Mouse (Mus musculus): ENCODE measurements around the gene Slc7a9. TPM values are rescaled to one million over a fixed set of nuclear protein-coding genes. Genes with fewer than 3 reads are reported as not detected.

The Slc7a9 gene
- total RNA-seq, 2 experiments from 2014 or later = not detected

- DNase-seq = no peak
- intact Hi-C loops (cut with DNase I) = loop anchor here (2.0 kb wide), 1 partner anchor 1083 kb away; no protein-coding TSS in a partner anchor
Measured at GRCm38 (mm10) chr7:35501995-35502394, 53.4 kb downstream of the Slc7a9 start.

Other genes starting within 250 kb of the Slc7a9 start
- 1 to 10 TPM; 8.2 to 9.5 TPM for gene Lrp3, start 233.3 kb upstream of the Slc7a9 start, total RNA-seq (2021)
- gene Gpatch1, start 130.4 kb upstream of the Slc7a9 start, total RNA-seq (2021) = 10 to 100 TPM; 10.9 to 15.4 TPM
- gene Rhpn2, start 114.6 kb upstream of the Slc7a9 start, total RNA-seq (2021) = 1 to 10 TPM; 4.5 to 6.1 TPM
- 1 to 10 TPM; 1.7 to 1.9 TPM for gene Faap24, start 52.0 kb upstream of the Slc7a9 start, total RNA-seq (2021)
- gene Cep89, start 51.8 kb upstream of the Slc7a9 start, total RNA-seq (2021) = 10 to 100 TPM; 13.0 to 14.1 TPM
- gene Tdrd12, start 88.9 kb downstream of the Slc7a9 start, total RNA-seq (2021) = not detected
- gene Nudt19, start 107.5 kb downstream of the Slc7a9 start, total RNA-seq (2021) = 10 to 100 TPM; 66.8 to 82.3 TPM
- under 1 TPM; 0.03 to 0.06 TPM for gene Rgs9bp, start 136.8 kb downstream of the Slc7a9 start, total RNA-seq (2021)
- 10 to 100 TPM; 11.2 to 13.0 TPM for gene Ankrd27, start 137.4 kb downstream of the Slc7a9 start, total RNA-seq (2021)
- 100 to 1,000 TPM; 112 to 114 TPM for gene Pdcd5, start 198.7 kb downstream of the Slc7a9 start, total RNA-seq (2021)